Mouse (Mus musculus) midbrain, embryonic 11.5 days (tissue): ENCODE results near the gene Micu1. TPM values are rescaled to one million over a fixed set of nuclear protein-coding genes. Genes with fewer than 3 reads are reported as not detected.

Experiments
- ATAC-seq: fragments of 200-750 bp; cut with Nextera tagmentation; 2 replicates; pipeline ENCODE4 v1.8.0; 2017; ENCODE audit warnings: moderate TSS enrichment, moderate library complexity; ENCODE audit not compliant: low FRiP score
- DNase-seq: peaks from one replicate; pipeline ENCODE4 v3.0.0; 2015; ENCODE audit warnings: low spot score; ENCODE audit errors: missing footprints
- H3K27ac ChIP-seq: fragments of 300-500 bp; sonication (generic); 2 replicates; pipeline ENCODE4 v1.5.1; 2014; ENCODE audit warnings: low read depth, low read length
- H3K27me3 ChIP-seq: fragments of 300-500 bp; sonication (generic); 2 replicates; pipeline ENCODE4 v1.6.1; 2014; ENCODE audit warnings: mild to moderate bottlenecking, low read length, moderate library complexity, mixed read lengths; ENCODE audit not compliant: control insufficient read depth, insufficient read depth
- H3K36me3 ChIP-seq: fragments of 300-500 bp; sonication (generic); 2 replicates; pipeline ENCODE4 v1.6.1; 2014; ENCODE audit warnings: mild to moderate bottlenecking, low read length, moderate library complexity, mixed read lengths; ENCODE audit not compliant: control insufficient read depth, insufficient read depth
- H3K4me1 ChIP-seq: fragments of 300-500 bp; sonication (generic); 2 replicates; pipeline ENCODE4 v1.6.1; 2014; ENCODE audit warnings: low read length; ENCODE audit not compliant: control insufficient read depth, insufficient read depth
- H3K4me2 ChIP-seq: fragments of 300-500 bp; sonication (generic); 2 replicates; pipeline ENCODE4 v1.6.1; 2014; ENCODE audit warnings: mild to moderate bottlenecking, moderate library complexity
- H3K4me3 ChIP-seq: fragments of 300-500 bp; sonication (generic); 2 replicates; pipeline ENCODE4 v1.5.1; 2014; ENCODE audit warnings: low read depth, low read length
- H3K9ac ChIP-seq: fragments of 300-500 bp; sonication (generic); 2 replicates; pipeline ENCODE4 v1.6.1; 2014; ENCODE audit warnings: low read length
- H3K9me3 ChIP-seq: fragments of 300-500 bp; sonication (generic); 2 replicates; pipeline ENCODE4 v1.6.1; 2016; ENCODE audit warnings: low read length; ENCODE audit not compliant: control insufficient read depth
- WGBS: fragments of 180-500 bp; shearing (Covaris S2); extraction: QIAGEN DNeasy Blood & Tissue Kit; methylation state at CpG from one replicate; pipeline ENCODE4 v1.1.7; 2014; 5-methylcytosine and 5-hydroxymethylcytosine counted together
- polyA plus RNA-seq: library from polyadenylated mRNA; unstranded; fragments of >200 nt; fragmentation: Nextera tagmentation; extraction: Ambion mirVana; gene quantifications from 2 replicates; pipeline ENCODE4 v1.2.1, GENCODE M21; 2014

Gene Micu1
- polyA plus RNA-seq, 1 experiment from 2014 or later, result 57.0 TPM

GRCm38 (mm10) chr10:59900174-59900435 lies 197.8 kb downstream of the Micu1 start:
- Histone ChIP-seq H3K4me1 (peaks cover 57% of the 10 kb centered on the region), H3K27me3 (no peaks in the 10 kb centered on the region), H3K4me3 (no peak overlapping the region), H3K9me3 (no peaks in the 10 kb centered on the region), H3K36me3 (no peaks in the 10 kb centered on the region), H3K9ac (peak overlapping the region; percentile 48), H3K4me2 (peak overlapping the region; percentile 23; the same call in 1 of the 2 replicates), H3K27ac (peak overlapping the region; percentile 95)
- no peak for ATAC-seq
- WGBS, result 51% methylated on average over 4 of the region's 4 CpGs
- no peak for DNase-seq

GRCm38 (mm10) chr10:59900939-59901338 lies 198.7 kb downstream of the Micu1 start:
- H3K4me3 ChIP-seq, result no peak overlapping the region
- no peaks in the 10 kb centered on the region for H3K27me3 ChIP-seq
- no peak overlapping the region for H3K27ac ChIP-seq
- DNase-seq (peak; percentile 87), ATAC-seq (no peak)
- peaks cover 57% of the 10 kb centered on the region for H3K4me1 ChIP-seq
- H3K9ac ChIP-seq, result no peak overlapping the region
- 61% methylated on average over 4 of the region's 4 CpGs for WGBS
- H3K4me2 ChIP-seq, result no peak overlapping the region
- no peaks in the 10 kb centered on the region for H3K9me3 ChIP-seq
- no peaks in the 10 kb centered on the region for H3K36me3 ChIP-seq

GRCm38 (mm10) chr10:59901463-59901862 lies 199.2 kb downstream of the Micu1 start:
- H3K27me3 ChIP-seq, result no peaks in the 10 kb centered on the region
- no peak overlapping the region for H3K4me3 ChIP-seq
- H3K4me2 ChIP-seq, result no peak overlapping the region
- DNase-seq, result no peak
- peaks cover 53% of the 10 kb centered on the region for H3K4me1 ChIP-seq
- H3K9me3 ChIP-seq, result no peaks in the 10 kb centered on the region
- H3K36me3 ChIP-seq, result no peaks in the 10 kb centered on the region
- ATAC-seq, result no peak
- H3K27ac ChIP-seq, result peak overlapping the region; percentile 25; the same call in 1 of the 2 replicates
- peak overlapping the region; percentile 9; the same call in 1 of the 2 replicates for H3K9ac ChIP-seq
- WGBS, result 67% methylated on average over 1 of the region's 1 CpGs

DNA sequence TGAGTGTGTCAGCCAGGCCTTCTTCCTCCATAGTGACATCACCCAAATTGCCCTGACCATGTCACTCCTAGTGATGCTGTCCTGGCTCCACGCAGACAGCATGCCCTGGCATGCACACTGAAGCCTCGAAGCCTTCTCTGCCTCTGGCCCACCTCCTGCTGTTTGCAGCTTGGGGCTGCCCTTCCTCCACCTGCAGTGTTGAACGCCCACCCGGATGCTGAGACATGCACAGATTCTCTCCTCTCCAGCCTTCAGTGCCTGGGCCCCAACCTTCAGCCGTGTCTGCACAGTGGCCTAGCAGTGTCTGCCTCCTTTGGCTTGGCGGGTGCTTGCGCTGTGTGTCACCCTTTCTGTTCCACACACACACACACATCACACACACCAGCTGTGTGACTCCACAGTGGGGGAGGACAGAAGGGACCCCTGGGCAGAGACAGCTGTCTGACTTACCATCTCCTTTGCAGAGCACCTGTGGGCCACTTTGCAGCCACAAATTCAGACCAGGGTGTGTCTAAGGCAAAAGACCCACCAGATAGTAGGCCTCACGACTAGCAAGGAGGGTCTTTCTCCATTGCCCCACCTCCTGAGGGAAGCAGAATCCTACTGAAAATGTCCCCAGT lies 199.8 kb downstream of the Micu1 start:
- Histone ChIP-seq H3K4me2 (no peak overlapping the region), H3K9ac (peak overlapping the region; percentile 12; the same call in 1 of the 2 replicates), H3K9me3 (no peaks in the 10 kb centered on the region), H3K27me3 (no peaks in the 10 kb centered on the region), H3K27ac (no peak overlapping the region), H3K4me3 (no peak overlapping the region), H3K36me3 (no peaks in the 10 kb centered on the region), H3K4me1 (peaks cover 48% of the 10 kb centered on the region)
- DNase-seq (peak; percentile 86), ATAC-seq (no peak)
- 78% methylated on average over 8 of the region's 8 CpGs for WGBS

- Histone ChIP-seq H3K36me3 (no peaks in the 10 kb centered on the region), H3K9ac (no peak overlapping the region), H3K27ac (no peak overlapping the region), H3K4me2 (no peak overlapping the region), H3K4me3 (no peak overlapping the region), H3K4me1 (peaks cover 48% of the 10 kb centered on the region), H3K27me3 (no peaks in the 10 kb centered on the region), H3K9me3 (no peaks in the 10 kb centered on the region)
- ATAC-seq (no peak), DNase-seq (no peak)
- WGBS, result 65% methylated on average over 8 of the region's 8 CpGs
These were observed 200.3 kb downstream of the Micu1 start for GRCm38 (mm10) chr10:59902606-59902990.

DNA sequence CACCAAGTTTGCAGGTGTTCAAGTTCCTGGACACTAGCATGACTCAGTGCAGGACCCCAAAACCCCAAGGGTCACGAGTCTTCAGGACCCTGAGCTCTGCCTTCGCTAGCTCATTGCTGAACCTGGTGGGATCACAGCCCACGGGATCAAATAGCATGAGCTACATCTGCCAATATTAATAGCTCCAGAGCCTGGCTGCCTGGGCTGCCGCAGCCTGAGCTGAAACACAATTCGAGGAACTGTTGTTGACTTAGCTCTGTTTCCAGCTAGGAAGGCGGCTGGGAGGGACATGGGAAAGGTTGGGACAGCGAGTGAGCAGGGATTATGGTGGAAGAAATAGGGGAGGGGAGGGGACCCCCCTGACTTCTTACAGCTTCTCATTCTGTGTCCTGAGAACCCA lies 200.9 kb downstream of the Micu1 start:
- no peak overlapping the region for H3K9ac ChIP-seq
- no peak for ATAC-seq
- peak overlapping the region; percentile 12; the same call in 1 of the 2 replicates for H3K27ac ChIP-seq
- H3K27me3 ChIP-seq, result no peaks in the 10 kb centered on the region
- WGBS, result 52% methylated on average over 7 of the region's 7 CpGs
- no peaks in the 10 kb centered on the region for H3K9me3 ChIP-seq
- DNase-seq, result no peak
- no peak overlapping the region for H3K4me3 ChIP-seq
- H3K4me2 ChIP-seq, result no peak overlapping the region
- no peaks in the 10 kb centered on the region for H3K36me3 ChIP-seq
- peaks cover 46% of the 10 kb centered on the region for H3K4me1 ChIP-seq

DNA sequence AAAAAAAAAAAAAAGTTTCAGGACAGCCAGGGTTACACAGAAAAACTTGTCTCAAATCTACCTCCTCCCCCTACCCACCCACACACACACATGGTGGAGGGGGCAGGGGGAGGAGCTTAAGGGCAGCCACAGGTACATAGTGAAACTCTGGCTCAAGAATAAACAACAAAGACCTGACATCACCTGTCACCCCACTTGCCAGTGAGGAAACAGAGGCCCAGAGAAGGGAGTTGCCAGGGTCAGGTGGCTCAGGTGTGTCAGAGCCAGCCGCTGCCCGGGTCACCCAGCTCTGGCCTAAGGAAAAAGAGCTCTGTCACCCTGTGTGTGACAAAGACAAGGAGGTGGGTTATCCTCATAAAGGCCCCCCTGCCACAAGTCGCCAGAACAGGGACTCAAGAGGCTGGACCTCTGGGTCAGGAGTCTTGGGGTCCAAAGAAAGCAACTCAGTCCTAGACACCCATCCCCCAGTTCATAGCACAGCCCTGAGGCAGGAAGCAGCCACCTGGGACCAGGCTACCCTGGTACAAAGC lies 204.9 kb downstream of the Micu1 start:
- ATAC-seq (no peak), DNase-seq (no peak)
- Histone ChIP-seq H3K4me2 (no peak overlapping the region), H3K4me3 (no peak overlapping the region), H3K9me3 (no peaks in the 10 kb centered on the region), H3K36me3 (no peaks in the 10 kb centered on the region), H3K9ac (no peak overlapping the region), H3K4me1 (peaks cover 31% of the 10 kb centered on the region), H3K27me3 (no peaks in the 10 kb centered on the region; the same call in 1 of the 2 replicates), H3K27ac (no peak overlapping the region; the same call in 1 of the 2 replicates)
- 51% methylated on average over 3 of the region's 3 CpGs for whole genome bisulfite sequencing

DNA sequence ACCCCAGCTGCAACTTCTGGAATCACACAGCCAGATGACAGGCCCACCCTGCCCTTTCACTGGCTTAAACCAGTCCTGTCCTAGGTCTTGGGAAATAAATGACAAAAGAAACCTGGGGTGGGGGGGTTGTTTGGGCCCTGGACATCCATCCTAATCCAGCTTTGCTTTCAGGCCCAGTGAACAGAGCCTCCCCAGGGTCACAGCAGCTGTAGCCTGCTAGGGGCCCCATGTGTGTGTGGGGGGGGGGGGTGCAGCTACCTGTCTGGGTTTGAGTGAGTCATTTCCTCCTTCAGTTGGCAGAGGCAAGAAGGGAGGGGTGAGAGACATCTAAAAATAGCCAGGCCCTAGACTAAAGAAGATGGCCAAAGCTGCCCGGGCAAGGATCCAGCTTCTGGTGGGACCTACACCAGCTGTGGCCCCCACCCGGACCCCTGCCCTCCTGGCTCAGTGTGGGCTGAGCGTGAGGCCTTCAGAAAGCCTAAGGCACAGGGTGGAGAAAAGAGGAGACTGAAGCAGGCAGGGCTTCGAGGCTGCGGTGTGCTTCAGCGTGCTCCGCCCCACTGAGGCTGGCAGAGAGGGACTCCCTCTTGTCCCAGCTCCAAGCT lies 205.5 kb downstream of the Micu1 start:
- Histone ChIP-seq H3K27ac (no peak overlapping the region), H3K4me2 (no peak overlapping the region), H3K9me3 (no peaks in the 10 kb centered on the region), H3K9ac (peak overlapping the region; percentile 30; the same call in 1 of the 2 replicates), H3K4me1 (peaks cover 34% of the 10 kb centered on the region), H3K36me3 (no peaks in the 10 kb centered on the region), H3K4me3 (no peak overlapping the region), H3K27me3 (no peaks in the 10 kb centered on the region; the same call in 1 of the 2 replicates)
- 47% methylated on average over 7 of the region's 7 CpGs for WGBS
- ATAC-seq (peak; percentile 7; the same call in 1 of the 2 replicates), DNase-seq (peak; percentile 85)

DNA sequence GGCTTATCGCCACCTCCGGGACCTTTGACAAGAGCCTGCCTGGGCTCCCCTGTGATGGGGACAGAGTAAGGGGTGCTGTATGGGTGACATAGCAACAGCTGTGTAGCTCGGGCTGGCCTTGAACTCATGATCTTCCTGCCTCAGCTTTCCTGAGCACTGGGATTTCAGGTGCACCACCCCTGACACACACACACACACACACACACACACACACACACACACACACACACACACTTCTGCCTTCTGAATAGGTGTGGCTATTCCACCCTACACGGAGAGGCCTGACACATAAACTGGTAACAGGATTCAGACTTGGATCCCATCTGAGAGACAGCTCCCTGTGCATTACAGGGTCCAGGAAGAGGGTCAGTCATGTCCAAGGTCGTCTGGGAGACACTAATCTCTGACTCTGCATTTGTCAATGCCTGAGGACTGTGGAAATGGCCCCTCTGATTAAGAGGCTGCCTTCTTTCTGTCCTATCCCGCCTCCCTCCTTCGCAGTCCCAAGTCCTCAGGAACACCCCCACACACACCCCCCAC lies 206.6 kb downstream of the Micu1 start:
- H3K9ac ChIP-seq, result no peak overlapping the region
- peaks cover 30% of the 10 kb centered on the region for H3K4me1 ChIP-seq
- DNase-seq, result no peak
- no peaks in the 10 kb centered on the region for H3K36me3 ChIP-seq
- WGBS, result 56% methylated on average over 7 of the region's 7 CpGs
- no peaks in the 10 kb centered on the region for H3K9me3 ChIP-seq
- H3K4me2 ChIP-seq, result peak overlapping the region; percentile 24; the same call in 1 of the 2 replicates
- H3K4me3 ChIP-seq, result no peak overlapping the region
- ATAC-seq, result peak; percentile 8; the same call in 1 of the 2 replicates
- no peak overlapping the region for H3K27ac ChIP-seq
- no peaks in the 10 kb centered on the region; the same call in 1 of the 2 replicates for H3K27me3 ChIP-seq
